Mouse (Mus musculus): ENCODE data around the gene Id1.

- TF ChIP-seq GATA1 (IDR thresholded peaks at IDR 0.05; ENCODE audit: low read length), result no peak
- no peak for TF ChIP-seq TAL1 (IDR thresholded peaks at IDR 0.05; ENCODE audit: low read length)
Observed at GRCm38 (mm10) chr2:152705993-152706571, 30.0 kb upstream of the Id1 start.

Data from erythroblast, embryonic 14.5 days (primary cell).